Mouse (Mus musculus) E14TG2a.4 (cell line): Measurements from ENCODE around the gene Clic4.

Experiments
- CTCF ChIP-seq: conservative IDR thresholded peaks from 2 replicates; pipeline ENCODE4 v1.5.1; 2014; ENCODE audit warnings: low read length
- NANOG ChIP-seq: IDR thresholded peaks from 2 replicates; pipeline ENCODE4 v1.6.1; 2014; ENCODE audit warnings: borderline replicate concordance, low read length, mixed read lengths

DNA sequence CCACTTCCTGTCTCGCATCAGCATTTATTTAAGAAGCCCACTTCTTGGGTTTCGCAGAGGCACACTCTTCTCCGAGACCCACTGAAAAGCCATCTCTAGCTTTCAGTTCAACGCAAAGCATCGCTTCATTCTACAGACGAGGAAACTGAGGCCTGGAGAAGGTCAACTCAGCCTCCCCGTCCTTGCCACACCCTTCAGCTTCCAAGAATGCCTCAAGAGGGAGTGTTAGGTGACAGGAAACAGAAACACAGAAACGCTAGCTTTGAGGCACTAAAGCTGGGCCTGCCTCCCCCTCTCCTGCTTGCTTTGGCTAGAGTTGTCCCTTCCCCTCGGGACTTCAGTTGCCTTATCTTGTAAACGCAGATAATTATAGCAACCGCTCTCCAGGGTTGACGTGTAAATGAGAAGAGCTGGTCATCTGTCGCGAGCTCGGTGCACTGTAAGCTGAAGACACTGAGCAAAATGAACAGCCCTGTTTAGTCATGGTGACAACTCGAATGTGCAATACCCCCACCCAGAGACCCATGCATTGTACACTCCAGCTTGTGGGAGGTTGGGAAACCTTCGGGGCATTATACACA is 40.6 kb upstream of the Clic4 start:
- TF ChIP-seq CTCF (no peak), NANOG (no peak)
